Mouse (Mus musculus): Measurements from ENCODE around the gene DXBay18. TPM values are rescaled to one million over a fixed set of nuclear protein-coding genes. Genes with fewer than 3 reads are reported as not detected.
A peak's percentile ranks its signal among the peaks of the same experiment; 100 is the strongest.
"Not testable (repeated sequence)": the region's sequence is repeated elsewhere in the genome, so short reads cannot be mapped to it uniquely, and the experiment has no call there.

Gene DXBay18
- 1 to 10 TPM in 1 of 2 experiments, under 1 TPM in 1; 0.93 to 1.1 TPM for total RNA-seq (2021)
- long read RNA-seq, experiment 1 = 0 reads
- long read RNA-seq, experiment 2, partial matches to known transcripts = 1 of 2 reads
- long read RNA-seq, experiment 2, other reads (novel, unspliced or antisense) = 1 of 2 reads

GRCm38 (mm10) chrX:73149350-73149749, at the start of gene DXBay18:
DXBay18 (minus strand) TSS chrX:73149450.
- DNase-seq (ENCODE audit: low spot score in 2 of 2); intact Hi-C loops (cut with DNase I): not testable (repeated sequence)

- peak in 1 of 2 experiments; percentile 3 for DNase-seq (ENCODE audit: low spot score in 2 of 2)
- intact Hi-C loops (cut with DNase I) = not testable (repeated sequence)
Measured at GRCm38 (mm10) chrX:73191934-73192333, 42.7 kb upstream of the DXBay18 start, which contains the start of gene Xlr3b. Xlr3b (plus strand) TSS chrX:73192207.

GRCm38 (mm10) chrX:73176889-73177288, 27.6 kb upstream of the DXBay18 start, which contains the start of gene Spin2d:
Spin2d (minus strand) TSS chrX:73176989.
- DNase-seq (ENCODE audit: low spot score in 2 of 2); intact Hi-C loops (cut with DNase I): not testable (repeated sequence)

- DNase-seq (ENCODE audit: low spot score in 2 of 2); intact Hi-C loops (cut with DNase I): not testable (repeated sequence)
Measured at GRCm38 (mm10) chrX:73148496-73148895, 754 bp downstream of the DXBay18 start, which contains the start of gene Xlr5b. Xlr5b (plus strand) TSS chrX:73148796.

- DNase-seq (ENCODE audit: low spot score in 2 of 2); intact Hi-C loops (cut with DNase I): not testable (repeated sequence)
Measured at GRCm38 (mm10) chrX:73143218-73143618, 6.0 kb downstream of the DXBay18 start.

GRCm38 (mm10) chrX:73122859-73123829, 26.1 kb downstream of the DXBay18 start:
- intact Hi-C loops (cut with DNase I); DNase-seq (ENCODE audit: low spot score in 2 of 2): not testable (repeated sequence)

GRCm38 (mm10) chrX:73116747-73117146, 32.5 kb downstream of the DXBay18 start, which contains the start of gene Gm14685:
Gm14685 (plus strand) TSS chrX:73117047.
- intact Hi-C loops (cut with DNase I); DNase-seq (ENCODE audit: low spot score in 2 of 2): not testable (repeated sequence)

- intact Hi-C loops (cut with DNase I) = not testable (repeated sequence)
- DNase-seq (ENCODE audit: low spot score in 2 of 2) = peak in 1 of 2 experiments; percentile 2
Measured at GRCm38 (mm10) chrX:73096941-73097508, 52.2 kb downstream of the DXBay18 start, which contains the start of gene Xlr3a. Xlr3a (minus strand) TSS chrX:73097095.

Other genes with a start within 250 kb of the DXBay18 start
- 10 to 100 TPM; 51.7 to 53.4 TPM for gene Cetn2, start 231.0 kb downstream of the DXBay18 start, total RNA-seq (2021)
- gene Nsdhl, start 230.9 kb downstream of the DXBay18 start, total RNA-seq (2021) = 10 to 100 TPM; 33.5 to 34.3 TPM
- under 1 TPM; 0.57 TPM for gene Zfp185, start 162.1 kb downstream of the DXBay18 start, total RNA-seq (2021)
- under 1 TPM; 0.44 to 0.51 TPM for gene Pnma5, start 112.3 kb downstream of the DXBay18 start, total RNA-seq (2021)
- gene Pnma3, start 84.7 kb downstream of the DXBay18 start, total RNA-seq (2021) = 10 to 100 TPM; 18.1 to 19.6 TPM
- gene Xlr4a, start 67.0 kb downstream of the DXBay18 start, total RNA-seq (2021) = 1 to 10 TPM in 1 of 2 experiments, under 1 TPM in 1; 0.80 to 1.2 TPM
- gene Xlr3a, start 52.4 kb downstream of the DXBay18 start, total RNA-seq (2021) = 1 to 10 TPM in 1 of 2 experiments, not detected in 1; 1.1 TPM
- gene Gm14685, start 32.4 kb downstream of the DXBay18 start, total RNA-seq (2021) = 1 to 10 TPM; 1.8 to 1.9 TPM
- not detected for gene Xlr5b, start 654 bp downstream of the DXBay18 start, total RNA-seq (2021)
- gene Spin2d, start 27.5 kb upstream of the DXBay18 start, total RNA-seq (2021) = not detected
- 10 to 100 TPM in 1 of 2 experiments, 1 to 10 TPM in 1; 4.3 to 11.2 TPM for gene Xlr3b, start 42.8 kb upstream of the DXBay18 start, total RNA-seq (2021)
- 1 to 10 TPM in 1 of 2 experiments, not detected in 1; 1.5 TPM for gene Xlr4b, start 64.9 kb upstream of the DXBay18 start, total RNA-seq (2021)
- 10 to 100 TPM; 14.6 to 14.7 TPM for gene F8a, start 78.8 kb upstream of the DXBay18 start, total RNA-seq (2021)
- gene Xlr4c, start 93.7 kb upstream of the DXBay18 start, total RNA-seq (2021) = not detected
- not detected for gene Xlr3c, start 115.9 kb upstream of the DXBay18 start, total RNA-seq (2021)
- gene Xlr5a, start 143.5 kb upstream of the DXBay18 start, total RNA-seq (2021) = not detected
- not detected for gene Xlr5c, start 143.5 kb upstream of the DXBay18 start, total RNA-seq (2021)
- not detected for gene Gm45015, start 187.4 kb upstream of the DXBay18 start, total RNA-seq (2021)
- gene Zfp275, start 193.2 kb upstream of the DXBay18 start, total RNA-seq (2021) = 10 to 100 TPM; 16.2 to 17.9 TPM
- under 1 TPM; 0.15 TPM for gene Gm18336, start 249.3 kb upstream of the DXBay18 start, total RNA-seq (2021)